Mouse (Mus musculus): ENCODE data around the gene Romo1. TPM values are rescaled to one million over a fixed set of nuclear protein-coding genes. Genes with fewer than 3 reads are reported as not detected.
"Not testable (repeated sequence)": the region's sequence is repeated elsewhere in the genome, so short reads cannot be mapped to it uniquely, and the experiment has no call there.

Romo1 gene
- total RNA-seq (2021), result 100 to 1,000 TPM; 168 to 181 TPM

DNA sequence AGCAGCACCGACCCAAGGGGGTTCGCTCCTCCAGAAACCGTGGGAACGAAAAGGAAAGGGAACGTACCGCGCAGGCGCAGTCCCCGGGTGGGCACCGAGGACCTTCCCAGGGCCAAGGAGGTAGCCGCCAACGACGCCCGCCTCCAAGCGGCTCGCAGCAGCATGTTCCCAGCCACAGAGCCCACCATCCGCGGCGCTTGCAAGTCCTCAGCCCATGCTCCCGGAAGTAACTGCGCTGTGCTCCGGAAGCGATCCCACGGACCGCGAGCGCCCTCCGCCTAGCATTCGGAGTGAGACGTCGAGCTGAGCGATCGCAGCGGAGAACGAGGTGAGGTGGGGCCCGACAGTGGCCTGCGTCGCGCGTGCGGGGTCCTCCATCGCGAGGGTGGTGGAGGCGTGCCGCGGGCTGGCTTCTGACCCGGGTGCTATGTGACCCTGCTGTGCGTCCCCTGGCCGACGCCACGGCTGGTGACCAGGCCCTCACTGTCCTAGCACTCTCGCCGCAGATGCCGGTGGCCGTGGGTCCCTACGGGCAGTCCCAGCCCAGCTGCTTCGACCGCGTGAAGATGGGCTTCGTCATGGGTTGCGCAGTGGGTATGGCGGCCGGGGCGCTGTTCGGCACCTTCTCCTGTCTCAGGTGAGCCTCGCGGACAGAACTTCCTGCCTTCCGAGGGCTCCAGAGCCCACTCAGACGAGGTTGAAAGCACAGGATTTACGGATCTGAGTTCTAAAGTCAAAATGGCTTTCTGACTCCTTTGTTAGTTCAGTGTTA is at the start of gene Romo1, which contains the start of gene Nfs1:
TSS of gene Romo1 (plus strand) at position 87 of the 772 bp plus-strand sequence.
TSS of gene Nfs1 (minus strand) at position 234 of the 772 bp plus-strand sequence.
- peak; percentile 93 to 96 for DNase-seq (ENCODE audit: low spot score in 2 of 2)
- intact Hi-C loops (cut with DNase I), result loop anchor here (2.0 to 5.0 kb wide), 2 partner anchors 33 to 182 kb away; partner anchors contain the start of genes Cpne1 and Rbm12

DNA sequence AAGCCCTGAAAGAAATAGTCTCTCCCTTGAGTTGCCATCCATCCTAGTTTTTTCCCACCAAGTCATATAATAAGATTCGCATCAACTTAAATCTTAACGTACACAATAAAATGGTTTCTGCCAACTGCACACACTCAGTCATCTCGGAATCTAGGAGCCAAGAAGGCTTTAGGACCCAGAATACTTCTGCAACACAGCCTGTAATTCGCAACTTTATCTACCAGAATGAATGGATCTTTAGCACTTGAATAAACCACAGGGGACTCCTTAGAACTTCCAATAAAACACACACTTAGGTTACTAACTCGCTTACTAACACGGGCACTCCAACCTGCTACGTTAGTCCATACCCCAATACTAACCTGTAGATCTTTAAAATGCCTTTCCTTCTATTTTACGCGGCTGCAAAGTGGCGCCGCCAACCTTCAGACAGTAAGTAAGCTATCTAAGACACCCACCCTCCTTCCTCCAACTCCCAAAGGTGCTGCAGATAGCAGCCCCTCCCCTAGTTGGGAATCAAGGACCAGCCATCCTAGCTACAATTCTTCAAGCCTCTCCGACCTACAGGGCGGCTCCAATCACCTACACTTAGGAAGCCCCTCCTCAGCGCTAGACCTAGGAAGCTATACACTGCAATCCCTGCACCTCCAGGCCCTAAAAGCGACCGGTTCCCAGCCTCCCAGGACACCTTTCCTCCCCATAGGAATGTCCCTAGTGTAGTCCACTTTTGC is 33.0 kb upstream of the Romo1 start:
- DNase-seq (ENCODE audit: low spot score in 2 of 2), result peak; percentile 30 to 34
- intact Hi-C loops (cut with DNase I), result loop anchor here (2.0 kb wide), 2 partner anchors 32 to 102 kb away; partner anchors contain the start of gene Ergic3

DNA sequence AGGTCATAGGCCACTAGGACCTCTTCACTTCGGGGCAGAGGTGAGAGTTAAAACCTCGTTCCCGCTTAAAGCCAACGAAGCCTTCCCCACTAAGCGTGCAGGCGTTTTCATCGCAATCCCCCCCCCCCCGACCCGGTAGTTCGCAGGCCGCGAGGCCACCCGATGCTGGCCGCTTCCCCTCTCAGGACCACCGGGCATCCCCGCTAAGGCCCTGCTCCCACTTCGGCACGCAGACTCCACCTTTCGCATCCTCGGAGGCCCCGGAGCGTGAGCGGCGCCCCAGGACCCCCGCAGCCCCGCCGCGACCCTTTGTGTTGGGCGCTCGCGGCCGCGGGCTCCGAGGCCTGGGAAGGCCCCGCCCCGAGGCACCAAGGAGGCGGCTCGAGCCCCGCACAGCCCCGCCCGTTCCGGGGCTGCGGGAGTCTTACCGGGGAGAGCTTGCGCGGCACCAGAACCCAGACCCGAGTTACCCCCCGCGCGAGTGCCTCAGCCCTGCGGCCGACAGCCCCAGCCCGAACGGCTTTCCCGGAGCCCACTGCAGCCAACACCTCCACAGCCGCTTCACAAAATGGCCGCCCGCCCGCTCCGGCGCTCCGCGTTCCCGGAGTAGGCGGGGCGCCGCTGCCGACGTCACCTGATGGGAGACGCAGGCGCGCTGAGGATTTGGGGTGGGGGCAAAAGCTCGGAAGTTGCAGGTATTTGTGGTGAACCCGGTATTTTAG is 32.3 kb upstream of the Romo1 start, which contains the start of the genes Cpne1 and Rbm12:
TSS of gene Cpne1 (minus strand) at position 608 of the 722 bp plus-strand sequence.
TSS of gene Rbm12 (minus strand) at position 621 of the 722 bp plus-strand sequence.
- peak; percentile 92 to 93 for DNase-seq (ENCODE audit: low spot score in 2 of 2)
- intact Hi-C loops (cut with DNase I), result loop anchor here (2.0 kb wide), 2 partner anchors 31 to 103 kb away; partner anchors contain the start of gene Ergic3

DNA sequence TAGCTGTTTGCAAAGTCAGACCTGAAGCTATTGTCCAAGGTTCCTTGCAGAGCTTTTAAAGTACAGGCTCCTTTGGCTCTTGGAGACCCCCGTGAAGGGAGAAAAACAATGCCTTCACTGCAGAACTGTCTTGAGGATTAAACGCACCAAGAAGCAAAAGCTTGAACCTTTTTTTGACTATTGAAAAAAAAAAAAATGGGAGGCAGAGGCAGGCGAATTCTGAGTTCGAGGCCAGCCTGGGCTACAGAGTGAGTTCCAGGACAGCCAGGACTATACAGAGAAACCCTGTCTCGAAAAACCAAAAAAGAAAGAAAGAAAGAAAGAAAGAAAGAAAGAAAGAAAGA is 31.8 kb upstream of the Romo1 start:
- intact Hi-C loops (cut with DNase I); DNase-seq (ENCODE audit: low spot score in 2 of 2): not testable (repeated sequence)

DNA sequence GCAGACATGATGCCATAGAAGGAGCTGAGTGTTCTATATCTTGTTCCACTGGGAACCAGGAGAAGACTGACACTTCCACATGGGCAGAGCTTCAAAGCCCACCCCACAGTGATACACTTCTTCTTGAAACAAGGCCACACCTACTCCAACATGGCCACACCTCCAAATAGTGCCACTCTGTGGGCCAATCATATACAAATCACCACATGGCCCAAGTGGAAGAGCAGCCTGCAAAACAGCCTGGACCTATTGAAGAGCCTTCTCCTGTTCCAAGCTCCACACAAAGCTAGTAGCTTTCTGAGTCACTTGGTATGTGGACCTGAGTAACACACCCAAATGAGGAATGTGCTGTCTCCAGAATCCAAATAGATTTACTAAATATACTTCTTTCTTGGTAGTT is 24.3 kb upstream of the Romo1 start:
- intact Hi-C loops (cut with DNase I), result no loop called here
- DNase-seq (ENCODE audit: low spot score in 2 of 2), result no peak

DNA sequence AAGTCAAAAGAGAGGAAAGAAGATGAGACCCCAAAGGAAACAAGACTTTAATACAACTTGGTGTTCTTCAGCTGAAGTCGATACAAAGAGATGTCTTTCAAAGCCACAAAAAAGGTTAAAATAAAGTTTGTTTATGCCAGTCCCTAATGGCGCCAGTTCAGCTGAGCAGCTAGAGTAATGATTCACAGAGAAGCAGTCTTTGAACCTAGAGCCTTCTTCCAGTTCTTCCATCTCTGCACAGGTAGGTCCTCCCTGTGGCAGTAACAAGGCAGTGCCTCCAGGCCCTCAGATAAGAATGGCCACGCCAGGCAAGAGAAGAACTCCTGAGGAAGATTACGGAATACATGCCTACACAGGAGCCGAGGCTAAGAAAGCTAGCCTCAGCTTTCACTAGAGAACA is 20.1 kb upstream of the Romo1 start:
- intact Hi-C loops (cut with DNase I), result no loop called here
- no peak for DNase-seq (ENCODE audit: low spot score in 2 of 2)

DNA sequence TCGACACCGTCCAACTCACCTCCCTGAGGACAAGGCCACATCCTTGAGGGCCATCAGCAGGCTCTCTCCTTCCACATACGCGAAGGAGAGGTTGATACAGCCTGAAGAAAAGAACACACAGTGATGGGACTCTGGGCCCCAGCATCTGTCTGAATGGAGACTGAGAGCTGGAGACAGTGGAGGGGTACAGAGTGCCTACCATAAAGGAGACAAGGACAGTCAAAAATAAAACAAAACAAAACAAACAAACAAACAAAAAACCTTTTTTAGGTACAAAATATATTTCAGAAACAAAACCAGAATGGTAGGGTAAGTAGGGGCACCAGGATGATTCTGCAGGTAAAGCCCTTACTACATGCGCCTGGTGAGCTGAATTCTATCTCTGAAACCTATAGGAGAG is 16.8 kb upstream of the Romo1 start, which contains the start of gene Gm28036:
TSS of gene Gm28036 (minus strand) at position 101 of the 400 bp plus-strand sequence.
- no peak for DNase-seq (ENCODE audit: low spot score in 2 of 2)
- intact Hi-C loops (cut with DNase I), result no loop called here

DNA sequence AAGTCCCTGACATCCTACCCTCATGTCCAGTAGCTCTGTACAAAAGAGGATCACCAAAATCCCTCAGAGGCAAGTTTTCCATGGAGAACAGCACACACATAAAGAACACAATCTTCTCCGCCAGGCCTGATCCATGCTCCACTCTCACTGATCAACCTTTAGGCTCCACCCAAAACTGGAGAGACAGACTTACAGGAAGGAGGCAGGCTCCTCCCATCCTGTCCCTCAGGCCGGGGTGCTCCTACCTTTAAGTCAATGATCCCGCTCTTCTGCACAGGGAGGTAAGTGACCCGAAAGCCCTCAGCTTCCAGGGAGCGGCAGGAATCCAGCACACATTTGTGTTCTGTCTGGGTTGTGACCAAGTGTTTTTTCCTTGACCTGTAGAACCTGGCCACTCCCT is 9.7 kb upstream of the Romo1 start:
- intact Hi-C loops (cut with DNase I), result no loop called here

DNA sequence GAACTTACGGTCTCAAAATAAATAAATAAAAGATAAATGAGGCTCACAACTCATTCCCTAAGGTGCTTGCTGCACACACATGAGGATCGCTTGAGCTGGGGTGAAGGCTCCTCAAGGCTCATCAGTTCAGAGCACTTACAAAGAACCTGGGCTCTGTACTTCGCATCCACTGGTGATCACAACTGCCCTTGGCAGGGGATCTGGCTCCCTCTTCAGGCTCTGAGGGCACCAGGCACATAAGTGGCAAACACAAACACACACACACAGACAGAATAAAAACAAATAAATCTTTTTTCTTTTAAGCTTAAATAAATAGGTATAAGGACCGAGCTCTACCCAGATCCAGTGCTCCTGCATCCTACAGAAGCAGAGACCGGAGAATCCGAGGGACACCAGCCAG is 8.1 kb upstream of the Romo1 start:
- intact Hi-C loops (cut with DNase I), result no loop called here
- no peak for DNase-seq (ENCODE audit: low spot score in 2 of 2)

More for the DNA sequence above, 9.7 kb upstream of the Romo1 start:
- no peak for DNase-seq (ENCODE audit: low spot score in 2 of 2)

DNA sequence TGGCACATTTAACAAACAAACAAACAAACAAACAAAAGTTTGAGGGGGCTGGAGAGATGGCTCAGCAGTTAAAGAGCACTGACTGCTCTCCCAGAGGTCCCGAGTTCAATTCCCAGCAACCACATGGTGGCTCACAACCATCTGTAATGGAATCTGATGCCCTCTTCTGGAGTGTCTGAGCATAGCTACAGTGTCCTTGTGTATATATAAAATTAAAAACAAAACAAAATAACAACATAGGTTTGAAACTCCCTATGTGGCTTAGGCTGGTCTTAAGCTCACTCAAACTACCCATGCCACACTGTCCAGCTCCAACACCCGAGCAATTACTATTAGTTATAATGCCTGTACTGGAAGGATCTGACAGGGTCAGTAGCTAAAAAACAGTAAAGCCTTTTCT is 1.0 kb upstream of the Romo1 start:
- no peak for DNase-seq (ENCODE audit: low spot score in 2 of 2)
- intact Hi-C loops (cut with DNase I), result loop anchor here (2.0 to 5.0 kb wide), 2 partner anchors 32 to 181 kb away; partner anchors contain the start of genes Cpne1 and Rbm12

DNA sequence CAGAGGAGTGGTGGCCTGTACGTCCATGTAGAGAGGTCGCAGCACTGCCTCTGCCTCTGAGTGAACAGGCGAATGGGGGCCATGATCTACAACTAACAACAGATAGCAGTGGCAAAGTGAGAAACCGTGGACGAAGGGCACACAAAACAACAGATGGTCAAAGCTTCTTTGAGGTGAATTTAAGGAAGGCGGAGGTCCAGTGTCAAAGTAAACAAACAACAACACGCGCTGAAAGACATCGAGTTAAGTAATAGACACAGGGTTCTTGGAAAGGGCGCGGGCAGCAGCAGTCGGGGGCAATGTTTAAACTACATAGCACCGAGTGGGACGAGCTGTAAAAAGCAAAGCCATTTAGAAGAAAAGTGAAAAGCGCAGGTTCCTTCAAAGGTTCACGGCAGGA is 472 bp upstream of the Romo1 start:
- no peak for DNase-seq (ENCODE audit: low spot score in 2 of 2)

DNA sequence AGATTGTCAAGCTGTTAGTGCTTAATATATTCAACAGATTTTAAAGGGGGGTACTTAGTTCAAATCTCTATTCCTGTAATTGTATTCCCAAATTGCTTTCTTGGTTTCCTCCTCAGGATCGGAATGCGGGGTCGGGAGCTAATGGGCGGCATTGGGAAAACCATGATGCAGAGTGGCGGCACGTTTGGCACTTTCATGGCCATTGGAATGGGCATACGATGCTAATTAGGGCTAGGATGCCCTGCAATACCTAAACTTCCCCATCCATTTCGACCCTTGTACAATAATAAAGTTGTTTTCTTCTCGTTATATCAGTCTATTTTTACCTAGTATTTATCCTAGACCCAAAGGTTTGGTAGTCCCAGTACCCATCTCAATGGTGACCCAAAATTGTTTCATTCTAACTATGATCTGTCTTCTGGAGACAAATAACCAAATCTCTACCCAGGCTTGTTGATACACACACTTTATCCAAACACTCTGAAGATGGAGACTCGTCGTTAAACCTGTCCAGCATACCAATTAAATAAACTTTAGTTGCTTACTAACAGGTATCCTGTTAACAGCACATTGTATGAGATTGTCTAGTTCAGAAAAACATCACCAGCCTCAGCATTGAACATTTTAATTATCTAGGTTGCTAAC is 1.8 kb downstream of the Romo1 start:
- no peak for DNase-seq (ENCODE audit: low spot score in 2 of 2)
- intact Hi-C loops (cut with DNase I), result no loop called here

More for the DNA sequence above, 472 bp upstream of the Romo1 start:
- intact Hi-C loops (cut with DNase I), result loop anchor here (2.0 to 5.0 kb wide), 2 partner anchors 33 to 181 kb away; partner anchors contain the start of genes Cpne1 and Rbm12

DNA sequence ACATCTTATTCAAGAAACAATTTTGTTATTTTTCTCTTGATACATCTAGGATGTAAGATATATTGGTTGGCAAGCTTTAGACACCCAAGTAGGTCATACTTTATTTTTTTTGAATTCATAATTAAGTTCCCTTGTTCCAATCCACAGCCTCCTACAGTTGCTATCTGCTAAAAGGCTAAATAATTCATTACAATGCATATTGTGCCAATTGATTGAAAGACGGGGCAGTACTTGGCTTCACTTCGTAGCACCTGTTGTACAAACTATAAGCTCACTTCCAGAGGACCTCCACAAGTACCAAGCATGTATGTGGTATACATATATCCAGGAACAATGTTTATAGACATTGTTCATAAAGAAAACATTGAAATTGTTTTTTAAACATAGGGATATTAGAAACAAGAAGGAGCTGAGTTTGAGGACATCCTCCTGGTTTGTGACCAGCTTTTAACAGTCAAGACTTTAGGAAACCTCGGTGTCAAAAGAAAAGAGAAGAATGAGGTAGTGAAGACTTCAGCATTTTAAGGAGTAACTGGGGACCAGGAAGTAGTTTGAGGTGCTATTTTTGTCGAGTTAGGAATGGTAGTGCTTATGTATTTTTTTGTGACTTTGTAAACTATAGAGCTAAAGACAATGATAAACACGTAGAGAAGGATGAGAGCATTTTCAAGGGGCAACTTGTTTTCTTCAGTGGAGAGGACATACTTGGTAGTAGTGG is 2.6 kb downstream of the Romo1 start:
- no peak for DNase-seq (ENCODE audit: low spot score in 2 of 2)
- intact Hi-C loops (cut with DNase I), result no loop called here

DNA sequence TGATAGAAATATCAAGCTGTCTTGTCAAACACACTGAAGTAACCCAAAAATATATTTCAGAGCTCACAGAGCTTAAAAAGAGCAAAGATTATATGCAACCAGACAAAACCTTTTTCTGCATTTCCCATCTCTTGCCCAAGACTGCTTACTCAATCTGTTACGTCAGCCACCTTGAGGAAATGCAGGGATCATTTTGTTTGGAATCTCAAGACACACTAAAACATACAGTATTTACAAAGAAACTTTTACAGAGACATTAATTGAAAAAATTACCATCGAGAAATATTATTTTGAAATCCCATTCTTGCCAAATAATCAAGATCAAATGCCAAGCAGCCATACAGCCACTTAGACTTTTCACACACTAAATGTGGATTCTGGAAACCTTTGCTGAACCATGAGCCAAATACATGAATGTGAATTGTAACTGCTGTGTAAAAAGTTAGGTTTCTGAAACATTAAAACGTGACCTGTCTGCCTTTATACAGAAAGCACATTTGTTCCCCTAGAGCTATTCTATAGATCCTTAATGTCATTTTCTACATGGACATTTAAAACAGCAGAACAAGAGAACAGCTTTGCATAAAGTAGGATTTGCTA is 3.6 kb downstream of the Romo1 start:
- intact Hi-C loops (cut with DNase I), result no loop called here

DNA sequence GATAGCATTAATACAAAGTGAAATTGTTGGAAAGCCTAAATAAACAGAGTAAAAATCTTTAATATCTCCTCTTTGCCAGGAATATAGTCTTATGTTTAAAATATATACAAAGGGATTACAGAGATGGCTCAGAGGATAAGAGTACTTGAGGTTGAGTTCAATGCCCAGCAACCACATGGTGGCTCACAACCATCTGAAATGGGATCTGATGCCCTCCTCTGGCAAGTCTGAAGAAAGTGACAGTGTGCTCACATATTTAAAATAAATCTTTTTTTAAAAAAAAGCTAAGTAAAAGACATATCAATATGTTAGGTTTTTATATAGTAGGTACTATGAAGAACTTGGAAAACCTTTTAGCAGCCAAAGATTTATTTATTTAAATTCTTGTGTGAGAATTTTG is 7.7 kb downstream of the Romo1 start:
- intact Hi-C loops (cut with DNase I), result no loop called here
- DNase-seq (ENCODE audit: low spot score in 2 of 2), result no peak

More for the DNA sequence above, 3.6 kb downstream of the Romo1 start:
- no peak for DNase-seq (ENCODE audit: low spot score in 2 of 2)

DNA sequence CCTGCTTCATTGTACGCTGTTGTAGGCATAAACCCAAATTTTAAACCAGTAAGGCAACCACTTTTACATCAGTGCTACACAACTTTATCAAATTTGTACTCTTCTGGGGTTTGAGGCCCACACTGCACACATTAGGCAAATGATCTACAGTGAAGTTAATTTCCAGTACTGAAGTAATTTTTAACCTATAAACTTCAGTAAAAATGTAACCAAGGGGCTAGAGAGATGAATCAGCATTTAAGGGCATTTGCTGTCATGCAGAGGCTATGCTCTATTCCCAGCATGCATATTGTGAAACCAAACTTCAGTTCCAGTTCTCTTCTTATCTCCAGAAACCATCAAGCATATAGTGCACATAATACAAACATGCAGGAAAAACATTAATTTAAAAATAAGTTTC is 21.6 kb downstream of the Romo1 start:
- intact Hi-C loops (cut with DNase I), result no loop called here
- DNase-seq (ENCODE audit: low spot score in 2 of 2), result no peak

DNA sequence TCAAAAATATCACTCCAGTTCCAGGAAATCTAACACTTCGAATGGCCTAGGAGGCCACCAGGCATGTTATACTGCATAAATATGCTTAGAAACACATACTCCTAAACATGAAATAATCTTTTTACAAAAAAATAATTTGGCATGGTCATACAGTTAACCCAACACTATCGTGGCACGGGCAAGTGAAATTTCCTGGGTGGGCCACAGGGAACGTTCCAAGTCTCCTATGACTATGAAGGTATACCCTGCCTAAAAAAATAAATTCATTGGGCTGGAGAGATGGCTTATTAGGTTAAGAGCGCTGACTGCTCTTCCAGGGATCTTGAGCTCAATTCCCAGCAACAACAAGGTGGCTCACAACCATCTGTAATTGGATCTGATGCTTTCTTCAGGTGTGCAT is 22.7 kb downstream of the Romo1 start:
- DNase-seq (ENCODE audit: low spot score in 2 of 2), result no peak
- intact Hi-C loops (cut with DNase I), result no loop called here

DNA sequence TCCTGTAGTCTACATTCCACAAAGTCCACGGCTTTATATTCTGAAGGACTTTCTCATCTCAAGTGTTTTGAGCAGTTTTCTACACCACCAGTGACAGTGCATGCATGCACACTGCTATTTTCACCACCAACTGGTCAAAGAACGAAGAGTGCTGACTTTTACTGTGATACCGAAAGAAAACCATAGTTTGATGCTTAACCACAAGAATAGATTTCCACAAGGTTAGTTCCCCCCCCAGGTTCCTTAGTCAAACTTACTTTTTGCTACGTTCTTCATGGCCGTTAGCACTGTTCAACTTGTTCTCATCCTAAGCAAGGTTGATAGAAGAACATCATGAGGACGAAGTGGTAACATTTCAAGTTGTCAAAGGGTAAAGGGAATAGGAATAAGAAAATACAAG is 33.2 kb downstream of the Romo1 start:
- intact Hi-C loops (cut with DNase I), result loop anchor here (5.0 kb wide), 1 partner anchor 100 kb away; no protein-coding TSS in a partner anchor
- no peak for DNase-seq (ENCODE audit: low spot score in 2 of 2)
